Mouse (Mus musculus) left cerebral cortex, adult 8-10 months (tissue): ENCODE results near the gene Wdr60. TPM values are rescaled to one million over a fixed set of nuclear protein-coding genes. Genes with fewer than 3 reads are reported as not detected.

Experiments used
- DNase-seq, 2 experiments: peaks; one replicate each; pipeline ENCODE4 v3.0.0; 2022; ENCODE audit warnings: low spot score in 2 of 2
- microRNA-seq, 2 experiments: library from miRNA; unstranded; fragments of <30 nt; microRNA quantifications; one replicate each; pipeline ENCODE4 v1.2.0; 2022
- total RNA-seq, 4 experiments: library from RNA; stranded (reverse); gene quantifications; 2 replicates each; pipeline ENCODE4 v1.2.4; 2022

Gene Wdr60
- total RNA-seq, 4 experiments from 2014 or later, result 14.2 to 22.9 (median 17.9) TPM

GRCm38 (mm10) chr12:116183212-116183935 lies 79.4 kb downstream of the Wdr60 start:
- no peak for DNase-seq

GRCm38 (mm10) chr12:116182376-116182775 lies 80.4 kb downstream of the Wdr60 start:
- no peak for DNase-seq

DNA sequence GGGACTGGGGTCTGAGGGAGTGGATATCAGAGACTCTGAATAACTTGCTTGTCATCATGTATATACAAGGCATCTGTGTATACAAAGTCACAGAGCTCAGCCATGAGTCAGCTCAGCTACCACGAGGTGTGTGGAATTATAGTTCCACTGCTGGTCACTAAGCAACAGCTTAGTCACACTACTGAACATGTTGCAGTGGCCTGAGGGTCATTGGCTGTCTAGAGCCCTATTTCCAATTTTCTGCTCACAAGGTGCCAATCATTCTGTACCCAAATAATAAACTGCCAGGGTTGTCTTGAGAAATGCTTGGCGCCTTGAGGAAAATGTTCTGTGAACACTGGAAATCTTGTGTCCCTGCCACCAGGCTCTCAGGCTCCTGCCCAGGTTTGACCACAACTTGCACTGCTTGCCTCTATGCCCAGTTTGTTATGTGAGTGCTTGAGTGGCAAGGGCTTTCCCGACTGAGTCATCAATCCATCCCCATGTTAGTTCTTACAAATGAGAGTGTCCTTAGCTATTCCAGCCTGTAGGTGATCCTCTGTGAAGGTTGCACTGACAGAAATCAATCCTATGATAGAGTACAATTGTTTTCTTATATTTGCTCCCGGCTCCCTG lies 81.3 kb downstream of the Wdr60 start:
- no peak for DNase-seq

DNA sequence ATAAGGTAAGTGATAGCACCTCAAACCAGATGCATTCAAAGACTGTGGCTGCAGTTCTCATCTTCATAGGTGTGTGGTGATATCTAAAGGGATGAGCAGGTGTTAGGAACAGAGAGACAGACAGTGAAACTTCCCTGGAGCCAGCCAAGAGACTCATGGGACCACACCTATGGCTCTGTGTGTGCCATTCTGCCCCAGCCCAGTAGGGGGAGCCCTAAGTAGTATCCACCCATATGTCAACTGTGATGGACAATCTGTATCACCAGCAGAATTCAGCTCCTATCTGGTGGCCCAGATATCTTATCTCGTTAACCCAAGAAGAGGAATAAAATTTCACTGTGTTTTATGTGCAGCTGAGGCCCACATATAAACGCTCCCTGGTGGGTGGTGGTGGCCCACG lies 85.9 kb downstream of the Wdr60 start:
- no peak for DNase-seq

DNA sequence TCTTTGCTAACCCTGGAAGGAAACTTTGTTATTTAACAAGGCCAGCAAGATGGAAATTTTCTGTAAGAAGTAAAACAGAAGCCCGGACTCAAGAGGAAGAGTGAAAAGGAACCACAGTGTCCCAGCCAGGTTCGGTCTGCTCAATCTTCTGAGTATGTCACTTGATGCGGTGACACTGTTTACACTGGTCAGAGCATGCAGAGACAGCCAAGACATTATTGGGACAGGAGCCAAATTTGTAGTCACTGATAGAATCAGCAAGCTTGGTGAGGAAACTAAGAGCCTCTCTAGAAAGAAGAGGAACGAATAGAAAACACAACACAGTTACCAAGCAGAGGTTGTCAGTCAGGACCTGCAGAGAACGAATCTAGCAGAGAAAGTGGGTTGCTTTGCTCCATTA lies 93.2 kb downstream of the Wdr60 start:
- no peak for DNase-seq

GRCm38 (mm10) chr12:116165368-116165767 lies 97.5 kb downstream of the Wdr60 start:
- DNase-seq, result no peak

GRCm38 (mm10) chr12:116159695-116160094 lies 103.1 kb downstream of the Wdr60 start:
- no peak for DNase-seq

DNA sequence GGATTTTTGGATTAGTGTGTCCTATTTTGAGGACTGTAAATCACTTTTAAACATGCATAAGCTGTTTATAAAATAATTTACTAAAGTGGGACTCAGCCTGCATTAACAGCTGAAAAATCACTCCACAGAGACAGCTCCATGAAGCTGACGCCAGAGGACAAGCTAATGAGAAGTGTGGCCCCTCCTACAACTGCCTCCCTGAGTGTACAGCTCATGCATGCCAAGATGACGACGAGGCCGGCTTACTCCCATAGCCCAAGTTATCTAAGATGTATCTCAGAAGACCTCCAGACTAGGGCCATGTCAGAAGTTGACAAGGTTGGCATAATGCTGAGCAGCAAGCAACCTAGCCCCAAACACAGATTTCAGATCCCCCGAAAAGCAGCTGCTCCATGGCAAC lies 103.6 kb downstream of the Wdr60 start:
- no peak for DNase-seq

- DNase-seq, result no peak
Measured at GRCm38 (mm10) chr12:116156792-116157532, 105.9 kb downstream of the Wdr60 start.

Small RNAs within 50 kb of the gene (microRNA-seq; reads per million reads assigned to microRNA genes)
- gene Gm23190, result 0 reads per million in 2 experiments

Other genes with a start within 250 kb of the Wdr60 start
- 10 to 100 TPM; 28.3 to 30.3 (median 29.0) TPM for gene Zfp386, start 215.3 kb downstream of the Wdr60 start, total RNA-seq
- 1 to 10 TPM in 2 of 4 experiments, under 1 TPM in 2; 0.50 to 2.4 (median 1.0) TPM for gene Vipr2, start 185.3 kb downstream of the Wdr60 start, total RNA-seq
- not detected for gene Gm11027, start 12.4 kb upstream of the Wdr60 start, total RNA-seq
- gene Esyt2, start 18.2 kb upstream of the Wdr60 start, total RNA-seq, result 10 to 100 TPM; 57.4 to 67.5 (median 61.3) TPM
- 1 to 10 TPM; 6.6 to 7.8 (median 7.0) TPM for gene Ncapg2, start 142.4 kb upstream of the Wdr60 start, total RNA-seq
- gene Ptprn2, start 222.7 kb upstream of the Wdr60 start, total RNA-seq, result 100 to 1,000 TPM; 314 to 341 (median 329) TPM